Mouse (Mus musculus) stomach, postnatal 0 days (tissue): Measurements from ENCODE around the gene Ubxn6.
"Not testable (repeated sequence)": the region's sequence is repeated elsewhere in the genome, so short reads cannot be mapped to it uniquely, and the experiment has no call there.

Experiments
- CTCF ChIP-seq: IDR thresholded peaks from 2 replicates; pipeline ENCODE4 v1.5.1; 2016; ENCODE audit warnings: antibody characterized with exemption, low read depth, mild to moderate bottlenecking, moderate library complexity
- EP300 ChIP-seq: optimal IDR thresholded peaks from 2 replicates; pipeline ENCODE3; 2016; ENCODE audit warnings: antibody characterized with exemption

DNA sequence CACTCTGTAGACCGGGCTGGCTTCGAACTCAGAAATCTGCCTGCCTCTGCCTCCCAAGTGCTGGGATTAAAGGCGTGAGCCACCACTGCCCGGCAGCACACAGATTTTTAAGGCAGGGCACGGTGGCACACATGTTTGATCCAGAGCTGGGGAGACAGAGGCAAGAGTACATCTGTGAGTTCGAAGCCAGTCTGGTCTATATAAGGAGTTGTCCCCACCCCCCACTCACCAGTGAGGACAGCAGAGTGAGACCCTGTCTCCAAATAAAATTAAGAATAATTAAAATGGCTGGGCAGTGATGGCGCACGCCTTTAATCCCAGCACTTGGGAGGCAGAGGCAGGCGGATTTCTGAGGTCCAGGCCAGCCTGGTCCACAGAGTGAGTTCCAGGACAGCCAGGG, 3.5 kb upstream of the Ubxn6 start:
- TF ChIP-seq CTCF, EP300: not testable (repeated sequence)
